Comparison of ENCODE assay signal across 19 mouse cellular contexts in the genomic region with DNA sequence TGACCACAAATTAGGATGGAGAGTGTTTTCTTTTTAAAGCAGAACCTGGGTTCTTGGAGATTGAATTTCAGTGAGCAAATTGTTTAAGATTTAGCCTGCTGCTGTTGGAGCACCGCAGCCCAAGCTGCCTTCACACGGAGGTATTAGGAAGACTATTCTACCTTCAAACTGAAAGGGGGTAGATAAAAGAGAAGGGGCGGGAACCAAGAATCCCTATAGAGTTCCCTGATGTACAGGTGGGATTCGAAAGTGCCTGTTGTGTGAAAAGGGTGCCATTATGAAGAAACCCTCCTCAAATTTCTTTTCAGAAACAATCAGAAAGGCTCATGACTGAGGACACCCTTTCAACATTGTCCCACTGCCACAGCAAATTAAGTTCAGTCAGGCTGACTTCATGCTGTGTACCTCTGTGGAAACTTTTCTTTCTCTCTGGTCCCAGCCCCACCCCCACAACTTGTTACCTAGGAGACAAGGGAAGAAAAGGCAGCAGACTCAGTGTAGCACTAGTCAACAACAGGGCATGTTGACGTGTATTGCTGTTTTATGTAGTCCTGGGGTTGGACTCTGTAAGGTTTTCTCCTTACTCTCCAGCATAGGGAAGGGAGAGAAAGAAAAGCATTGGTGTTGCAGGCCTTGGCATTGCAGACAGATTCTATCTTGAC.
DNase-seq lines count a peak whose midpoint lies in the region; ATAC-seq and TF ChIP-seq lines count a peak whose summit lies in the region.
"Had no signal": no experiment of that assay in that cellular context is flagged by ENCODE, and none has a peak within 500 bp of the region (broad histone marks: within the 10 kb centered on the region; RNA-seq: fewer than 3 reads in every experiment).

No protein-coding gene starts in this region.

- H3K4me3 ChIP-seq in midbrain, embryonic 10.5 days = 0 out of 2 replicates have a peak overlapping the region, but pooled peaks have one; percentile 11
- H3K4me3 ChIP-seq in midbrain, embryonic 16.5 days (ENCODE audit: low read depth, low read length) = no peak overlapping the region
- no peak overlapping the region for H3K4me3 ChIP-seq in embryonic facial prominence, embryonic 11.5 days (ENCODE audit: low read depth, low read length)
- H3K4me3 ChIP-seq in hindbrain, embryonic 12.5 days = no peak overlapping the region
- no peak overlapping the region for H3K4me3 ChIP-seq in midbrain, postnatal 0 days (ENCODE audit: low read depth, low read length)
- H3K4me3 ChIP-seq: erythroblast, embryonic 14.5 days; heart, embryonic 15.5 days; intestine, embryonic 15.5 days; megakaryocyte, embryonic 14.5 days had no signal

- no peak for ATAC-seq in midbrain, embryonic 16.5 days
- peak; percentile 89 for ATAC-seq in embryonic facial prominence, embryonic 11.5 days (replicated peaks; ENCODE audit: insufficient number of reproducible peaks, low FRiP score, low TSS enrichment, low read depth)
- ATAC-seq in hindbrain, embryonic 12.5 days (ENCODE audit: low FRiP score) = peak; percentile 61; the same call in 1 of the 2 replicates
- ATAC-seq in midbrain, postnatal 0 days (ENCODE audit: low FRiP score) = no peak
- ATAC-seq: intestine, embryonic 15.5 days had no signal

- no peaks in the 10 kb centered on the region for H3K27me3 ChIP-seq in midbrain, embryonic 10.5 days (ENCODE audit: low read depth, poor library complexity, severe bottlenecking)
- no peaks in the 10 kb centered on the region for H3K27me3 ChIP-seq in midbrain, embryonic 16.5 days (ENCODE audit: control insufficient read depth, insufficient read depth, low read depth, low read length)
- H3K27me3 ChIP-seq in embryonic facial prominence, embryonic 11.5 days (ENCODE audit: control insufficient read depth, insufficient read depth, low read length) = no peaks in the 10 kb centered on the region
- no peaks in the 10 kb centered on the region for H3K27me3 ChIP-seq in hindbrain, embryonic 12.5 days
- H3K27me3 ChIP-seq in midbrain, postnatal 0 days (ENCODE audit: insufficient read depth, low read length) = no peaks in the 10 kb centered on the region
- H3K27me3 ChIP-seq: intestine, embryonic 15.5 days; megakaryocyte, embryonic 14.5 days had no signal

- peak overlapping the region; percentile 33; the same call in 1 of the 2 replicates for H3K27ac ChIP-seq in midbrain, embryonic 10.5 days (replicated peaks)
- no peak overlapping the region for H3K27ac ChIP-seq in midbrain, embryonic 16.5 days (ENCODE audit: low read length)
- no peak overlapping the region for H3K27ac ChIP-seq in embryonic facial prominence, embryonic 11.5 days (replicated peaks; ENCODE audit: low read depth, low read length)
- H3K27ac ChIP-seq in hindbrain, embryonic 12.5 days = no peak overlapping the region
- no peak overlapping the region for H3K27ac ChIP-seq in midbrain, postnatal 0 days (ENCODE audit: low read depth, low read length)
- H3K27ac ChIP-seq: heart, embryonic 15.5 days; intestine, embryonic 15.5 days; kidney, postnatal 0 days had no signal

- no peak overlapping the region for H3K9ac ChIP-seq in midbrain, embryonic 16.5 days (ENCODE audit: low read depth, low read length)
- H3K9ac ChIP-seq in embryonic facial prominence, embryonic 11.5 days (replicated peaks; ENCODE audit: low read length) = no peak overlapping the region
- H3K9ac ChIP-seq in hindbrain, embryonic 12.5 days = no peak overlapping the region
- H3K9ac ChIP-seq in midbrain, postnatal 0 days (replicated peaks; ENCODE audit: low read length, poor library complexity, severe bottlenecking) = no peak overlapping the region
- H3K9ac ChIP-seq: heart, embryonic 15.5 days; intestine, embryonic 15.5 days had no signal

- no peak for TF ChIP-seq CTCF in midbrain, postnatal 0 days (IDR thresholded peaks at IDR 0.05)

- H3K4me2 ChIP-seq in midbrain, embryonic 16.5 days (ENCODE audit: low read length) = no peak overlapping the region
- no peak overlapping the region for H3K4me2 ChIP-seq in embryonic facial prominence, embryonic 11.5 days (ENCODE audit: low read depth, low read length)
- H3K4me2 ChIP-seq in hindbrain, embryonic 12.5 days (replicated peaks) = no peak overlapping the region
- H3K4me2 ChIP-seq in midbrain, postnatal 0 days (ENCODE audit: low read depth, low read length, poor library complexity, severe bottlenecking) = no peak overlapping the region
- H3K4me2 ChIP-seq: heart, embryonic 15.5 days; intestine, embryonic 15.5 days had no signal

- peak; percentile 69 for DNase-seq in midbrain, embryonic 10.5 days (ENCODE audit: low spot score)
- peak; percentile 61 for DNase-seq in embryonic facial prominence, embryonic 11.5 days (ENCODE audit: low spot score)
- DNase-seq in midbrain, postnatal 0 days (ENCODE audit: low spot score) = peak; percentile 15
- DNase-seq in gastrocnemius, postnatal 10 days = no peak
- DNase-seq in layer of hippocampus, adult 18-20 months (ENCODE audit: low spot score in 2 of 2) = no peak
- no peak for DNase-seq in layer of hippocampus, postnatal 10 days (ENCODE audit: low spot score in 2 of 2)
- DNase-seq: B cell, adult 2 months; cerebellum, adult 9-11 months; gastrocnemius, postnatal 14 days; layer of hippocampus, postnatal 36 days; lung, adult 2 months had no signal

- peaks cover 24% of the 10 kb centered on the region for H3K4me1 ChIP-seq in midbrain, embryonic 10.5 days
- H3K4me1 ChIP-seq in midbrain, embryonic 16.5 days (ENCODE audit: control insufficient read depth, insufficient read depth, low read length) = 0 out of 2 replicates have a peak, but pooled peaks cover 2% of the 10 kb centered on the region
- no peaks in the 10 kb centered on the region; the same call in 1 of the 2 replicates for H3K4me1 ChIP-seq in embryonic facial prominence, embryonic 11.5 days (ENCODE audit: control insufficient read depth, insufficient read depth, low read length)
- peaks cover 15% of the 10 kb centered on the region for H3K4me1 ChIP-seq in hindbrain, embryonic 12.5 days
- no peaks in the 10 kb centered on the region for H3K4me1 ChIP-seq in midbrain, postnatal 0 days (ENCODE audit: insufficient read depth, low read length)
- H3K4me1 ChIP-seq: heart, embryonic 15.5 days; intestine, embryonic 15.5 days; megakaryocyte, embryonic 14.5 days had no signal

- H3K9me3 ChIP-seq in midbrain, embryonic 10.5 days (replicated peaks) = no peaks in the 10 kb centered on the region
- no peaks in the 10 kb centered on the region for H3K9me3 ChIP-seq in midbrain, embryonic 16.5 days (replicated peaks; ENCODE audit: control insufficient read depth, low read length, poor library complexity, severe bottlenecking)
- H3K9me3 ChIP-seq in embryonic facial prominence, embryonic 11.5 days (replicated peaks; ENCODE audit: control insufficient read depth, low read length) = no peaks in the 10 kb centered on the region
- H3K9me3 ChIP-seq in hindbrain, embryonic 12.5 days (replicated peaks) = no peaks in the 10 kb centered on the region
- no peaks in the 10 kb centered on the region for H3K9me3 ChIP-seq in midbrain, postnatal 0 days (ENCODE audit: low read length)
- H3K9me3 ChIP-seq: heart, embryonic 15.5 days; intestine, embryonic 15.5 days had no signal

- 11% methylated on average over 5 of the region's 5 CpGs for WGBS in midbrain, embryonic 10.5 days
- 8% methylated on average over 5 of the region's 5 CpGs for WGBS in midbrain, embryonic 16.5 days
- 20% methylated on average over 5 of the region's 5 CpGs for WGBS in embryonic facial prominence, embryonic 11.5 days
- 7% methylated on average over 5 of the region's 5 CpGs for WGBS in hindbrain, embryonic 12.5 days
- WGBS in midbrain, postnatal 0 days = 18% methylated on average over 5 of the region's 5 CpGs

- no peaks in the 10 kb centered on the region for H3K36me3 ChIP-seq in midbrain, embryonic 10.5 days
- no peaks in the 10 kb centered on the region for H3K36me3 ChIP-seq in midbrain, embryonic 16.5 days (ENCODE audit: control insufficient read depth, insufficient read depth, low read length)
- H3K36me3 ChIP-seq in embryonic facial prominence, embryonic 11.5 days (replicated peaks; ENCODE audit: control insufficient read depth, insufficient read depth, low read depth, low read length) = no peaks in the 10 kb centered on the region
- H3K36me3 ChIP-seq in hindbrain, embryonic 12.5 days = no peaks in the 10 kb centered on the region
- H3K36me3 ChIP-seq in midbrain, postnatal 0 days (ENCODE audit: insufficient read depth, low read length) = no peaks in the 10 kb centered on the region
- H3K36me3 ChIP-seq: G1E; heart, embryonic 15.5 days; intestine, embryonic 15.5 days had no signal

Comparison
In these comparisons a context has a peak if more than half of its experiments do, and no peak if none do; other contexts are left out.
1. DNase-seq: peak in midbrain, embryonic 10.5 days (single experiment), embryonic facial prominence, embryonic 11.5 days (single experiment) and midbrain, postnatal 0 days (single experiment); none in gastrocnemius, postnatal 10 days (single experiment), layer of hippocampus, adult 18-20 months (0 of 2) and layer of hippocampus, postnatal 10 days (0 of 2).
2. ATAC-seq: peak in embryonic facial prominence, embryonic 11.5 days (single experiment) and hindbrain, embryonic 12.5 days (single experiment); none in midbrain, embryonic 16.5 days (single experiment) and midbrain, postnatal 0 days (single experiment).